In genomic region chr2:17730648-17730956, GRCm38 (mm10) we compare ENCODE assay signal across 8 mouse cellular contexts. TPM values are rescaled to one million over a fixed set of nuclear protein-coding genes. Genes with fewer than 3 reads are reported as not detected.
DNase-seq lines count a peak whose midpoint lies in the region; ATAC-seq and TF ChIP-seq lines count a peak whose summit lies in the region.

No protein-coding gene starts in this region.

- no peaks in the 10 kb centered on the region for H3K27me3 ChIP-seq in cerebellum, adult 2 months (ENCODE audit: control insufficient read depth, insufficient read depth, low read length)
- peaks cover 5% of the 10 kb centered on the region; the same call in 1 of the 2 replicates for H3K27me3 ChIP-seq in lung, embryonic 15.5 days
- H3K27me3 ChIP-seq in hindbrain, embryonic 16.5 days (replicated peaks; ENCODE audit: control insufficient read depth, insufficient read depth, low read length): no peaks in the 10 kb centered on the region
- H3K27me3 ChIP-seq in myocyte (ENCODE audit: control insufficient read depth, insufficient read depth, insufficient read length): no peaks in the 10 kb centered on the region

- 0% methylated on average over 20 of the region's 20 CpGs for WGBS in cerebellum, adult 2 months
- under 1% methylated on average over 20 of the region's 20 CpGs for WGBS in lung, embryonic 15.5 days
- under 1% methylated on average over 19 of the region's 20 CpGs for WGBS in hindbrain, embryonic 16.5 days

- no peaks in the 10 kb centered on the region for H3K36me3 ChIP-seq in lung, embryonic 15.5 days
- no peaks in the 10 kb centered on the region for H3K36me3 ChIP-seq in hindbrain, embryonic 16.5 days (ENCODE audit: control insufficient read depth, insufficient read depth, low read length)
- no peaks in the 10 kb centered on the region for H3K36me3 ChIP-seq in myocyte (ENCODE audit: control insufficient read depth, insufficient read depth)

- H3K4me1 ChIP-seq in cerebellum, adult 2 months (ENCODE audit: control insufficient read depth, insufficient read depth, low read length): no peaks in the 10 kb centered on the region
- H3K4me1 ChIP-seq in lung, embryonic 15.5 days: peaks cover 22% of the 10 kb centered on the region
- peaks cover 9% of the 10 kb centered on the region for H3K4me1 ChIP-seq in hindbrain, embryonic 16.5 days (ENCODE audit: control insufficient read depth, insufficient read depth, low read depth, low read length)

- H3K27ac ChIP-seq in cerebellum, adult 2 months (ENCODE audit: insufficient read depth, low read length): peak overlapping the region; percentile 49
- peak overlapping the region; percentile 67 for H3K27ac ChIP-seq in lung, embryonic 15.5 days
- H3K27ac ChIP-seq in hindbrain, embryonic 16.5 days (ENCODE audit: low read depth, low read length): peak overlapping the region; percentile 82

- H3K9me3 ChIP-seq in lung, embryonic 15.5 days: no peaks in the 10 kb centered on the region
- H3K9me3 ChIP-seq in hindbrain, embryonic 16.5 days (ENCODE audit: control insufficient read depth, low read length): no peaks in the 10 kb centered on the region

- H3K79me2 ChIP-seq in myocyte (ENCODE audit: control insufficient read depth, insufficient read depth): no peaks in the 10 kb centered on the region

- peak overlapping the region; percentile 23 for H3ac ChIP-seq in myocyte (ENCODE audit: control insufficient read depth, insufficient read length)

- TF ChIP-seq CTCF in cerebellum, adult 2 months (IDR thresholded peaks at IDR 0.05; ENCODE audit: borderline replicate concordance, insufficient read depth, low read depth, low read length): no peak

- no peak for DNase-seq in cerebellum, adult 2 months
- no peak for DNase-seq in cerebellum, postnatal 25 days
- DNase-seq in lung, postnatal 25 days (ENCODE audit: low spot score): no peak
- no peak for DNase-seq in spleen, adult 12 weeks (ENCODE audit: low spot score)
- DNase-seq in Muller cell, postnatal 12 days (ENCODE audit: inconsistent ontology term): no peak

- ATAC-seq in lung, embryonic 15.5 days (ENCODE audit: borderline replicate concordance, extremely low read depth, low FRiP score, low TSS enrichment): no peak; the same call in 1 of the 2 replicates
- no peak; the same call in 1 of the 2 replicates for ATAC-seq in hindbrain, embryonic 16.5 days

- peak overlapping the region; percentile 55 for H3K9ac ChIP-seq in lung, embryonic 15.5 days
- H3K9ac ChIP-seq in hindbrain, embryonic 16.5 days (ENCODE audit: low read depth, low read length): peak overlapping the region; percentile 84

- H3K4me2 ChIP-seq in lung, embryonic 15.5 days: peak overlapping the region; percentile 98
- peak overlapping the region; percentile 95 for H3K4me2 ChIP-seq in hindbrain, embryonic 16.5 days (ENCODE audit: low read length)
- peak overlapping the region; percentile 84 for H3K4me2 ChIP-seq in myocyte (ENCODE audit: low read depth)

- peak overlapping the region; percentile 57 for H3K4me3 ChIP-seq in cerebellum, adult 2 months (replicated peaks; ENCODE audit: insufficient read depth, low read depth, low read length)
- peak overlapping the region; percentile 63 for H3K4me3 ChIP-seq in lung, embryonic 15.5 days
- peak overlapping the region; percentile 80 for H3K4me3 ChIP-seq in hindbrain, embryonic 16.5 days (ENCODE audit: low read length)
- no peak overlapping the region for H3K4me3 ChIP-seq in myocyte

- TF ChIP-seq POLR2A in cerebellum, adult 2 months (IDR thresholded peaks at IDR 0.05; ENCODE audit: borderline replicate concordance, insufficient read depth, low read length): no peak
- TF ChIP-seq POLR2A in myocyte (IDR thresholded peaks at IDR 0.05; ENCODE audit: insufficient read length, low read depth): no peak

TF ChIP-seq in myocyte, 11 proteins besides CTCF, POLR2A, EP300 and RAD21:
- TF ChIP-seq REST (IDR thresholded peaks at IDR 0.05; ENCODE audit: insufficient read depth, insufficient read length) (no peak), SRF (IDR thresholded peaks at IDR 0.05; ENCODE audit: control insufficient read depth, insufficient read length, low read depth) (no peak), MYOD1 (IDR thresholded peaks at IDR 0.05; ENCODE audit: control insufficient read depth in 1 of 3, insufficient read length in 2 of 3, low read depth in 2 of 3) (no peak), MAX (IDR thresholded peaks at IDR 0.05; ENCODE audit: low read depth) (no peak), MYOG (IDR thresholded peaks at IDR 0.05; ENCODE audit: control insufficient read depth in 1 of 3, insufficient read depth in 1 of 3, insufficient read length in 2 of 3, low read depth in 2 of 3) (no peak), CEBPB (IDR thresholded peaks at IDR 0.05; ENCODE audit: insufficient read depth, poor library complexity, severe bottlenecking) (no peak), TCF3 (IDR thresholded peaks at IDR 0.05; ENCODE audit: insufficient read length, low read depth) (no peak), E2F4 (IDR thresholded peaks at IDR 0.05; ENCODE audit: insufficient read depth) (no peak), TCF12 (IDR thresholded peaks at IDR 0.05; ENCODE audit: insufficient read depth, poor library complexity, severe bottlenecking) (no peak), USF1 (IDR thresholded peaks at IDR 0.05; ENCODE audit: low read depth) (no peak), POLR2AphosphoS2 (IDR thresholded peaks at IDR 0.05; ENCODE audit: insufficient read length, low read depth) (no peak)

RNA-seq across cellular contexts. Expression of gene Nebl, which starts 0.7 kb away (rescaled TPM):
- 47.3 and 55.1 TPM in 2 replicates for polyA plus RNA-seq in cerebellum, adult 2 months (2012; rRNA removed)
- polyA plus RNA-seq in lung, embryonic 15.5 days (2015; fragmentation: Nextera tagmentation; extraction: Ambion mirVana): 38.1 and 44.9 TPM in 2 replicates
- 13.5 and 16.4 TPM in 2 replicates for polyA plus RNA-seq in hindbrain, embryonic 16.5 days (2015; fragmentation: Nextera tagmentation; extraction: Ambion mirVana)
- polyA plus RNA-seq in myocyte (2012; fragmentation: generic; extraction: Trizol): 0.08 TPM

Comparison
In these comparisons a context has a peak if more than half of its experiments do, and no peak if none do; other contexts are left out.
1. RNA of gene Nebl, which starts 0.7 kb away (polyA plus RNA-seq): 47.3 to 55.1 TPM in cerebellum, adult 2 months, 38.1 to 44.9 TPM in lung, embryonic 15.5 days and 13.5 to 16.4 TPM in hindbrain, embryonic 16.5 days; 0.08 TPM in myocyte (single experiment); every median in the first group is over 10 times any median in the second.
2. Peak in every context shown above with its lines, with median percentiles within 50 percentile points of each other: H3K27ac ChIP-seq and H3K4me2 ChIP-seq.